Mouse (Mus musculus) stomach, embryonic 14.5 days (tissue): Measurements from ENCODE around the gene Hck. TPM values are rescaled to one million over a fixed set of nuclear protein-coding genes. Genes with fewer than 3 reads are reported as not detected.

Experiments used
- ATAC-seq: fragments of 200-750 bp; cut with Nextera tagmentation; 2 replicates; pipeline ENCODE4 v1.8.0; 2017; ENCODE audit warnings: low read depth, moderate TSS enrichment; ENCODE audit not compliant: insufficient number of reproducible peaks, insufficient read depth, low FRiP score
- H3K27ac ChIP-seq: fragments of 300-500 bp; sonication (generic); 2 replicates; pipeline ENCODE4 v1.5.1; 2014; ENCODE audit warnings: mild to moderate bottlenecking, low read length, moderate library complexity, mixed read lengths
- H3K27me3 ChIP-seq: fragments of 300-500 bp; sonication (generic); 2 replicates; pipeline ENCODE4 v1.6.1; 2014; ENCODE audit warnings: low read length, control low read depth, mixed read lengths; ENCODE audit not compliant: control insufficient read depth, insufficient read depth
- H3K36me3 ChIP-seq: fragments of 300-500 bp; sonication (generic); 2 replicates; pipeline ENCODE4 v1.6.1; 2014; ENCODE audit warnings: mild to moderate bottlenecking, control low read depth, low read length, moderate library complexity, mixed read lengths; ENCODE audit not compliant: control insufficient read depth, insufficient read depth
- H3K4me1 ChIP-seq: fragments of 300-500 bp; sonication (generic); 2 replicates; pipeline ENCODE4 v1.6.1; 2014; ENCODE audit warnings: low read length, control low read depth, mixed read lengths; ENCODE audit not compliant: control insufficient read depth, insufficient read depth
- H3K4me2 ChIP-seq: fragments of 300-500 bp; sonication (generic); replicated peaks from 2 replicates; pipeline ENCODE4 v1.6.1; 2014; ENCODE audit warnings: low read depth, low read length, control low read depth
- H3K4me3 ChIP-seq: fragments of 300-500 bp; sonication (generic); 2 replicates; pipeline ENCODE4 v1.5.1; 2014; ENCODE audit warnings: low read depth, low read length, control low read depth
- H3K9ac ChIP-seq: fragments of 300-500 bp; sonication (generic); replicated peaks from 2 replicates; pipeline ENCODE4 v1.6.1; 2014; ENCODE audit warnings: low read depth, mild to moderate bottlenecking, control low read depth, low read length, moderate library complexity, mixed read lengths
- H3K9me3 ChIP-seq: fragments of 300-500 bp; sonication (generic); 2 replicates; pipeline ENCODE4 v1.6.1; 2016; ENCODE audit warnings: low read depth, low read length, control low read depth; ENCODE audit not compliant: control insufficient read depth
- WGBS: fragments of 180-500 bp; shearing (Covaris S2); extraction: QIAGEN DNeasy Blood & Tissue Kit; methylation state at CpG from one replicate; pipeline ENCODE4 v1.1.7; 2014; 5-methylcytosine and 5-hydroxymethylcytosine counted together
- polyA plus RNA-seq: library from polyadenylated mRNA; unstranded; fragments of >200 nt; fragmentation: Nextera tagmentation; extraction: Ambion mirVana; gene quantifications from 2 replicates; pipeline ENCODE4 v1.2.1, GENCODE M21; 2014

Hck gene
- polyA plus RNA-seq, 1 experiment from 2014 or later = 4.9 TPM

- no peaks in the 10 kb centered on the region for H3K27me3 ChIP-seq
- no peaks in the 10 kb centered on the region for H3K9me3 ChIP-seq
- ATAC-seq = no peak
- WGBS = 81% methylated on average over 2 of the region's 2 CpGs
- H3K4me3 ChIP-seq = no peak overlapping the region
- no peak overlapping the region for H3K4me2 ChIP-seq
- no peak overlapping the region for H3K27ac ChIP-seq
- H3K4me1 ChIP-seq = no peaks in the 10 kb centered on the region
- H3K36me3 ChIP-seq = peaks cover 65% of the 10 kb centered on the region
- H3K9ac ChIP-seq = no peak overlapping the region
Observed at GRCm38 (mm10) chr2:153187848-153188247, 79.6 kb downstream of the Hck start.

DNA sequence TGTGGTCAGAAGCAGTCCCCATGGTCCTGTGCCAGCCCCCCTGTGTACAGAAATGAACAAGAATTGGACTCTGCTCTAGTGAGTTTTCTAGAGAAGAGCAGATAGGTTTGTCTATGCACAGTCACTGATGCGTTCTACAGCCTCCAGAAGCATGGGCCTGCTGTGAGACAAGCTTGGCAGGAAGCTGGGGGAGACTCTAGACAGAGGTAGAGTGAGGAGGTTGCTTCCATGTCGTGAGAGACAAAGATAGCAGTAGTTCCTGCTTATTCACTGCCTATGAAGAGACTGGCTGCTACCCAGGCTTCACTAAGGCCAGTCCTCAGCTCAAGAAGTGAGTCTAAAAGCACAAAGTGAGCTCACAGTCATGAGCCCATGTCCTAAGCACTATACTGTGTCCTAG lies 83.0 kb downstream of the Hck start:
- H3K4me2 ChIP-seq = no peak overlapping the region
- H3K27ac ChIP-seq = no peak overlapping the region
- ATAC-seq = no peak
- 89% methylated on average over 2 of the region's 2 CpGs for WGBS
- H3K4me1 ChIP-seq = no peaks in the 10 kb centered on the region
- H3K27me3 ChIP-seq = no peaks in the 10 kb centered on the region
- no peaks in the 10 kb centered on the region for H3K9me3 ChIP-seq
- H3K9ac ChIP-seq = no peak overlapping the region
- H3K36me3 ChIP-seq = peaks cover 71% of the 10 kb centered on the region
- H3K4me3 ChIP-seq = no peak overlapping the region

GRCm38 (mm10) chr2:153194255-153194654 lies 86.0 kb downstream of the Hck start:
- H3K4me2 ChIP-seq = no peak overlapping the region
- H3K27me3 ChIP-seq = no peaks in the 10 kb centered on the region
- H3K4me1 ChIP-seq = no peaks in the 10 kb centered on the region
- no peak overlapping the region for H3K9ac ChIP-seq
- WGBS = 96% methylated on average over 3 of the region's 3 CpGs
- H3K27ac ChIP-seq = no peak overlapping the region
- H3K36me3 ChIP-seq = peaks cover 62% of the 10 kb centered on the region
- no peak for ATAC-seq
- H3K9me3 ChIP-seq = no peaks in the 10 kb centered on the region
- no peak overlapping the region for H3K4me3 ChIP-seq

- peaks cover 58% of the 10 kb centered on the region for H3K36me3 ChIP-seq
- no peaks in the 10 kb centered on the region for H3K4me1 ChIP-seq
- WGBS = 67% methylated on average over 5 of the region's 5 CpGs
- no peak for ATAC-seq
- no peaks in the 10 kb centered on the region for H3K27me3 ChIP-seq
- no peaks in the 10 kb centered on the region for H3K9me3 ChIP-seq
- H3K9ac ChIP-seq = no peak overlapping the region
- no peak overlapping the region for H3K27ac ChIP-seq
- no peak overlapping the region for H3K4me2 ChIP-seq
- H3K4me3 ChIP-seq = no peak overlapping the region
Observed at GRCm38 (mm10) chr2:153198485-153198884, 90.2 kb downstream of the Hck start.

- Histone ChIP-seq H3K9me3 (no peaks in the 10 kb centered on the region), H3K36me3 (peaks cover 59% of the 10 kb centered on the region), H3K4me1 (no peaks in the 10 kb centered on the region)
Observed at GRCm38 (mm10) chr2:153199114-153199513, 90.8 kb downstream of the Hck start.

More at GRCm38 (mm10) chr2:153199114-153199513, 90.8 kb downstream of the Hck start:
- no peak for ATAC-seq
- Histone ChIP-seq H3K4me3 (no peak overlapping the region), H3K27ac (no peak overlapping the region), H3K4me2 (no peak overlapping the region), H3K9ac (no peak overlapping the region), H3K27me3 (no peaks in the 10 kb centered on the region)
- WGBS = 87% methylated on average over 2 of the region's 2 CpGs

Other genes starting within 250 kb of the Hck start
- gene Mylk2, start 197.1 kb upstream of the Hck start, polyA plus RNA-seq = not detected in 2 replicates
- 2.7 and 3.3 TPM in 2 replicates for gene Foxs1, start 175.3 kb upstream of the Hck start, polyA plus RNA-seq
- gene Dusp15, start 156.8 kb upstream of the Hck start, polyA plus RNA-seq = 0.13 and 0.39 TPM in 2 replicates
- 0.39 and 1.1 TPM in 2 replicates for gene Ttll9, start 146.0 kb upstream of the Hck start, polyA plus RNA-seq
- 59.3 and 59.7 TPM in 2 replicates for gene Pdrg1, start 93.0 kb upstream of the Hck start, polyA plus RNA-seq
- 0.13 TPM in 1 of 2 replicates, not detected in the other for gene Xkr7, start 76.6 kb upstream of the Hck start, polyA plus RNA-seq
- gene Ccm2l, start 42.5 kb upstream of the Hck start, polyA plus RNA-seq = 1.7 and 2.3 TPM in 2 replicates
- 92.1 and 111 TPM in 2 replicates for gene Tm9sf4, start 52.8 kb downstream of the Hck start, polyA plus RNA-seq
- gene Tspyl3, start 117.0 kb downstream of the Hck start, polyA plus RNA-seq = 9.3 and 10.4 TPM in 2 replicates
- 26.6 and 29.0 TPM in 2 replicates for gene Plagl2, start 133.0 kb downstream of the Hck start, polyA plus RNA-seq
- 12.9 and 13.4 TPM in 2 replicates for gene Pofut1, start 133.1 kb downstream of the Hck start, polyA plus RNA-seq
- gene Kif3b, start 182.9 kb downstream of the Hck start, polyA plus RNA-seq = 5.8 and 6.2 TPM in 2 replicates
- gene Asxl1, start 237.4 kb downstream of the Hck start, polyA plus RNA-seq = 14.7 and 16.3 TPM in 2 replicates